Mouse (Mus musculus): ENCODE data around the gene Cngb1.

DNA sequence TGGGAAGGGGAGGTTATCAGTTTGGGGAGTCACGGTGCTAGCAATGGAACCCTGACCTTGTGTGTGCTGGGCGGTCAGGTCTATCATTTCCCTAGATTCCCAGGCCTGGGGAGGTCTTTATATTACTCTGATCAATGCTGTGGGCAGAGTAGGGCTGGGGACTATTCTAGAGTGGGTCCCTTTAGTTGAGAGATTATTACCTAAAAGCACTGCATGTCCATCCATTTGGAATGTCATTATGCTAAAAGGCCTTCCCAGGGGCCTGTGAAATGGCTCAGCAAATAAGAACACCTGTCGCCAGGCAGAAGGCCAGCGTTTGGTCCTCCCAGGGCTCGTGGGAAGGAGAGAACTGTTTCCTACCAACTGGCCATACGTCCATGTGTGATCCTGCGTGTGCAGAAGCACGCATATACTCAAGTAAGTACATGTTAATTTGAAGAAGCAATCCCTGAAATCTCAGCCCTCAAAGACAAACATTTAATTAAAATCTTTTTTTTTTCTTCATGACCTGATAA is 104.3 kb downstream of the Cngb1 start:
- TF ChIP-seq POLR2A (IDR thresholded peaks at IDR 0.05; ENCODE audit: borderline replicate concordance, low read depth, low read length) (no peak), CTCF (IDR thresholded peaks at IDR 0.05; ENCODE audit: low read depth, low read length) (no peak)

Measured in bone marrow macrophage, adult 2 months (primary cell).